Mouse (Mus musculus): ENCODE measurements around the gene Gpx4. TPM values are rescaled to one million over a fixed set of nuclear protein-coding genes. Genes with fewer than 3 reads are reported as not detected.
A peak's percentile ranks its signal among the peaks of the same experiment; 100 is the strongest.

The Gpx4 gene
- polyA plus RNA-seq, 1 experiment from 2014 or later: 523 TPM

DNA sequence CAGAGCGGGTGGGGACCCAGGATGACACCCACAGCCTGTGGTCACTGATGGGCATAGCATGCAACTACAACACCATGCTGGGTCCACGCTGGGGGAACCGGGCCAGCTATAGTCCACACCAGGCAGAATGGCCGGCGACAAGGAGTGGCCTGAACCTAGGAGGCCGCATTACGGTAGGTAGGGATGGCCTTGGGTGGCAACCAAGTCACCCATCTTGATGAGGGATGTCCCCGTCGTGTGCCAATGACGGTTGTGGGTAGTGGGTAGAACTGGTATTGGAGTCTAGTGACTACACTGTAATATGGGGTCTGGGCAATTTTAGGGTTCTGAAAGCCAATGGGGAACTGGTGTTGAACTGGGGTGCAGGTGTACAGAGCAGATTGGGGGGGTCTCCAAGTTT, 30.0 kb upstream of the Gpx4 start:
- no peaks in the 10 kb centered on the region for H3K9me3 ChIP-seq
- ATAC-seq (ENCODE audit: borderline replicate concordance, extremely low read depth, low FRiP score, low TSS enrichment): no peak
- no peak overlapping the region for H3K27ac ChIP-seq
- no peaks in the 10 kb centered on the region; the same call in 1 of the 2 replicates for H3K36me3 ChIP-seq
- peaks cover 54% of the 10 kb centered on the region for H3K4me1 ChIP-seq
- H3K4me2 ChIP-seq: no peak overlapping the region
- no peak overlapping the region for H3K9ac ChIP-seq
- 85% methylated on average over 10 of the region's 10 CpGs for WGBS
- H3K27me3 ChIP-seq: peaks cover 35% of the 10 kb centered on the region
- peak overlapping the region; percentile 3; the same call in 1 of the 2 replicates for H3K4me3 ChIP-seq

DNA sequence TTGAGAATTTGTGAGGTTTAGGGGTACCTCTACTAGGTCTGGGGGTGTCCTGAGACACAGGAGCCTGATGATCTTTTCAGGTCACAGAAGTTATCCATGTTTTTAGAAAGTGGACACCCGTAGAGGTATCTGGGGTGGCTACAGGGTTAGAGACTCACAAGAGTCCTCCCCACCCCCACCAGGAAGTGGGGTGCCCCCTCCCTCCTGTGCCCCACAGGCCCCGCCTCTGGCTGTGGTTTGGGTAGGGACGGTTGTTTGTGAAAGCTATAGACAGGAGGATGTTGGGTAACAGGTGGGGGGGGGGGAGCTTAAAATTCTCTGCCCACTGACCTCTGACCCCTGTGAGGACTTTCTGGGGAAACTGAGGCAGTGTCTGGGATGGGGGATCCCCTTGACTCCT, 29.6 kb upstream of the Gpx4 start:
- 77% methylated on average over 3 of the region's 3 CpGs for WGBS

GRCm38 (mm10) chr10:80017771-80018170, 29.2 kb upstream of the Gpx4 start:
- H3K4me3 ChIP-seq: no peak overlapping the region
- no peak overlapping the region for H3K4me2 ChIP-seq
- no peak for ATAC-seq (ENCODE audit: borderline replicate concordance, extremely low read depth, low FRiP score, low TSS enrichment)
- peaks cover 54% of the 10 kb centered on the region for H3K4me1 ChIP-seq
- no peaks in the 10 kb centered on the region for H3K9me3 ChIP-seq
- no peak overlapping the region for H3K9ac ChIP-seq
- peak overlapping the region; percentile 33; the same call in 1 of the 2 replicates for H3K27ac ChIP-seq
- WGBS: 75% methylated on average over 14 of the region's 14 CpGs
- no peaks in the 10 kb centered on the region; the same call in 1 of the 2 replicates for H3K36me3 ChIP-seq
- H3K27me3 ChIP-seq: peaks cover 30% of the 10 kb centered on the region

More for the DNA sequence above, 29.6 kb upstream of the Gpx4 start:
- Histone ChIP-seq H3K9ac (no peak overlapping the region), H3K4me3 (no peak overlapping the region), H3K9me3 (no peaks in the 10 kb centered on the region), H3K4me1 (peaks cover 54% of the 10 kb centered on the region), H3K27ac (no peak overlapping the region), H3K4me2 (no peak overlapping the region), H3K36me3 (no peaks in the 10 kb centered on the region; the same call in 1 of the 2 replicates), H3K27me3 (peaks cover 34% of the 10 kb centered on the region)
- ATAC-seq (ENCODE audit: borderline replicate concordance, extremely low read depth, low FRiP score, low TSS enrichment): no peak

DNA sequence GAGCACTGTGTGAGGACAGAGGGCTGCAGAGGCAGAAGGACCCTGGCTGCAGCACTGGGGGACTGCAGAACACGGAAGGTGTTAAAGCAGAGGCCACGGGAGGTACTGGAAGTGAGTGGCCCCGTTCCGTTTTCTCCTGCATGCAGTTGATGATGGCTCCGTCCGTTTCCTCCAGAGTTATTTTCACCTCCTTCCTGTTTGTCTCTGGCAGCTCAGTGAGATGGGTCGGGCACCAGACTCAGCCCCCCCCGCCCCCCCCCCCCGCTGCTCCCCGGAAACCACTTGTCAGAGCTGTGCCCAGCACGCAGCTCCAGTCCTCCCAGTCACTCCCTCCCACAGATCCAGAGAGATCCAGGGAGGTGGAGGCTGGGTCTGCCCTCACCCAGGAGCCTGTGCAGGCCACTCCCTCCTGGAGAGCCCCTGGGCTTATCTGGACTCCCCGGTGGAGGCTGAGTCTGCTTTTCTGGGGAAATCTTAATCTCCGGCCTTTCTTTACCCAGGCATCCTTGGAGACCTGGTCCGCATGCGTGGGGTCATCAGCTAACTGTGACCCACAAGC, 28.1 kb upstream of the Gpx4 start:
- no peaks in the 10 kb centered on the region for H3K9me3 ChIP-seq
- H3K4me3 ChIP-seq: peak overlapping the region; percentile 41
- H3K9ac ChIP-seq: peak overlapping the region; percentile 43
- peak; percentile 75 for ATAC-seq (ENCODE audit: borderline replicate concordance, extremely low read depth, low FRiP score, low TSS enrichment)
- WGBS: 5% methylated on average over 13 of the region's 15 CpGs
- H3K4me1 ChIP-seq: peaks cover 54% of the 10 kb centered on the region
- H3K36me3 ChIP-seq: no peaks in the 10 kb centered on the region; the same call in 1 of the 2 replicates
- H3K4me2 ChIP-seq: peak overlapping the region; percentile 62
- H3K27ac ChIP-seq: peak overlapping the region; percentile 87
- peaks cover 20% of the 10 kb centered on the region for H3K27me3 ChIP-seq

DNA sequence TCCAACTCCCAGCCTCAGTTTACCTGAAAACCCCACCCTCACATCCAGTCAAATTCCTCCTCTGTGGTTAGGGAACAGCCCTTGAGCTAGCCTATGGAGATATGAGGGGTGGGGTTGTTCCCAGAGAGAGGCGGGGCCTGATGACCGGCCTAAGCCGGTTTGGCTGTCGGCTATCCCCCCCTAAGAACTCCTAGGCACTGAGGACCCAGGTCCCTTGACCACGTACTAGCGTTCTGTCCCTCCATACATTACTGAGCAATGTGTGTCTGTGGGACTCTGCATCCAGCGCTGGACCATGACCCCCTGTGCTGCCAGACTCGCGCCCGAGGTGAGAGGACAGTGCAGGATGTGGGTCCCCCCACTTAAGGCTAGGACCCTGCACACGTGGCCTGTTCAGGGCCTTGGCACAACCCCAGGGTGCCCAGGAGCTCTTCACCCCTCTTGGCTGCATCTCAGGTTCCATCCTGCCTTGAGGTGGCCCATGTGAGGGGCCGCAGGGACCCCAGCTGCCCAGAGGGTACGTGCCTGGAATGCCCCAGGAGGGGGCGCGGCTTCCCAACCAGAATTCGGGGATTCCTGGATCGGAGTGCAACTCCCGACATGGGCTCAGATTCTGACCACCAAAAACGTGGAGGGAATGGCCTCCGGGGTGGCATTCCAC, 27.4 kb upstream of the Gpx4 start:
- WGBS: 12% methylated on average over 20 of the region's 20 CpGs
- H3K27me3 ChIP-seq: peaks cover 12% of the 10 kb centered on the region
- peak; percentile 74 for ATAC-seq (ENCODE audit: borderline replicate concordance, extremely low read depth, low FRiP score, low TSS enrichment)
- H3K4me1 ChIP-seq: peaks cover 48% of the 10 kb centered on the region
- H3K36me3 ChIP-seq: no peaks in the 10 kb centered on the region; the same call in 1 of the 2 replicates
- H3K9me3 ChIP-seq: no peaks in the 10 kb centered on the region
- H3K27ac ChIP-seq: peak overlapping the region; percentile 87
- H3K4me3 ChIP-seq: peak overlapping the region; percentile 41
- peak overlapping the region; percentile 43 for H3K9ac ChIP-seq
- H3K4me2 ChIP-seq: peak overlapping the region; percentile 62

GRCm38 (mm10) chr10:80020191-80020590, 26.8 kb upstream of the Gpx4 start:
- Histone ChIP-seq H3K4me2 (peak overlapping the region; percentile 62), H3K9ac (peak overlapping the region; percentile 43), H3K36me3 (no peaks in the 10 kb centered on the region; the same call in 1 of the 2 replicates), H3K4me3 (peak overlapping the region; percentile 41), H3K9me3 (no peaks in the 10 kb centered on the region), H3K27me3 (peaks cover 6% of the 10 kb centered on the region), H3K4me1 (peaks cover 45% of the 10 kb centered on the region), H3K27ac (peak overlapping the region; percentile 87)
- 26% methylated on average over 11 of the region's 11 CpGs for WGBS
- no peak for ATAC-seq (ENCODE audit: borderline replicate concordance, extremely low read depth, low FRiP score, low TSS enrichment)

DNA sequence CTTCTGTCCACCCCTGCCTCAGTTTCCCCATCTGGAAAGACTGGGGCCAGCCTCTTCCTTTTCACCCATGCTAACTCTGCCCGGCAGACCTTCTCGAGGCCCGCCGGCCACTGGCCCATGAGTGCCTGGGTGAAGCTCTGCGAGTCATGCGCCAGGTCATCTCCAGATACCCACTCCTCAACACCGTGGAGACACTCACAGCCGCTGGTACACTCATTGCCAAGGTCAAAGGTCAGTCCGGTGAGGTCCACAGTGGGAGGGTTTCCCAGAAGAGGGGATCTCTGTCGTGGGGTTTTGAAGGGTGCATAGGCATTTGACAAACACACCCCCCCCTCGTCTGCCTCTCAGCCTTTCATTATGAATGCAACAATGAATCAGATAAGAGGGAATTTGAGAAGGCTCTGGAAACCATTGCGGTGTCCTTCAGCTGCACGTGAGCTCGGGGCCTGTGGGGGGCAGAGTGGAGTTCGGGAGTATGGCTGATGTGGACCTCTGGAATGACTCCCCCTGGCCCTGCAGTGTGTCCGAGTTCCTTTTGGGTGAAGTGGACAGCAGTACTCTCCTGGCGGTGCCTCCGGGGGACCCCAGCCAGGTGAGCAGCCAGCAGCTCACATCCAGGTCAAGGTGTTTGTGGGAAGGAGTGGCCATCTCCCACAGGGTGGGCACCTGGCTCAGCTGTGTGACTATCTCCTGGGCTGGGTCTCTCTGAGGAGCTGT, 26.2 kb upstream of the Gpx4 start:
- 0 out of 2 replicates have a peak overlapping the region, but pooled peaks have one; percentile 43 for H3K9ac ChIP-seq

DNA sequence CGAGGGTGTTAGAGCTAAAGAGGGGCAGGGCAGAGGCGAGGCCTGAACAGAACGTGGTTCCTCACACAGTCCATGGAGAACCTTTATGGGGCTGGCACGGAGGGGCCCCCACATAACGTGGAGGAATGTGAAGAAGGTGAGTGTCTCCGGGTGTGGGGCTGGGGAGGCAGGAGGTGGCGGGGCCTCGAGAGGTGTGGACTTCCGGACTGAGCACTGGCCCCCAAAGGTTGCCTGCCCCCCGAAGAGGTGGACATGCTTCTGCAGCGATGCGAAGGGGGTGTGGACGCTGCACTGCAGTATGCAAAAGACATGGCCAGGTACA, 25.7 kb upstream of the Gpx4 start:
- no peak for ATAC-seq (ENCODE audit: borderline replicate concordance, extremely low read depth, low FRiP score, low TSS enrichment)

More for the DNA sequence above, 26.2 kb upstream of the Gpx4 start:
- ATAC-seq (ENCODE audit: borderline replicate concordance, extremely low read depth, low FRiP score, low TSS enrichment): no peak
- Histone ChIP-seq H3K4me2 (peak overlapping the region; percentile 62), H3K27me3 (peaks cover 4% of the 10 kb centered on the region; the same call in 1 of the 2 replicates), H3K27ac (no peak overlapping the region), H3K4me3 (0 out of 2 replicates have a peak overlapping the region, but pooled peaks have one; percentile 41), H3K4me1 (peaks cover 42% of the 10 kb centered on the region), H3K36me3 (no peaks in the 10 kb centered on the region; the same call in 1 of the 2 replicates), H3K9me3 (no peaks in the 10 kb centered on the region)
- 72% methylated on average over 18 of the region's 18 CpGs for WGBS

GRCm38 (mm10) chr10:80022164-80022563, 24.8 kb upstream of the Gpx4 start:
- Histone ChIP-seq H3K27me3 (peaks cover 4% of the 10 kb centered on the region; the same call in 1 of the 2 replicates), H3K4me3 (no peak overlapping the region), H3K9ac (no peak overlapping the region), H3K27ac (no peak overlapping the region), H3K4me2 (no peak overlapping the region), H3K4me1 (peaks cover 34% of the 10 kb centered on the region), H3K9me3 (no peaks in the 10 kb centered on the region), H3K36me3 (no peaks in the 10 kb centered on the region; the same call in 1 of the 2 replicates)
- WGBS: 84% methylated on average over 12 of the region's 12 CpGs
- no peak for ATAC-seq (ENCODE audit: borderline replicate concordance, extremely low read depth, low FRiP score, low TSS enrichment)

More for the DNA sequence above, 25.7 kb upstream of the Gpx4 start:
- WGBS: 82% methylated on average over 13 of the region's 13 CpGs
- H3K27me3 ChIP-seq: peaks cover 4% of the 10 kb centered on the region; the same call in 1 of the 2 replicates
- H3K9me3 ChIP-seq: no peaks in the 10 kb centered on the region
- H3K4me3 ChIP-seq: no peak overlapping the region
- H3K4me1 ChIP-seq: peaks cover 37% of the 10 kb centered on the region
- no peak overlapping the region for H3K9ac ChIP-seq
- H3K4me2 ChIP-seq: no peak overlapping the region
- H3K27ac ChIP-seq: no peak overlapping the region
- no peaks in the 10 kb centered on the region; the same call in 1 of the 2 replicates for H3K36me3 ChIP-seq

- Histone ChIP-seq H3K27ac (no peak overlapping the region), H3K9ac (no peak overlapping the region), H3K4me2 (no peak overlapping the region), H3K27me3 (0 out of 2 replicates have a peak, but pooled peaks cover under 1% of the 10 kb centered on the region), H3K9me3 (no peaks in the 10 kb centered on the region), H3K4me3 (no peak overlapping the region), H3K4me1 (peaks cover 31% of the 10 kb centered on the region), H3K36me3 (no peaks in the 10 kb centered on the region; the same call in 1 of the 2 replicates)
- 95% methylated on average over 8 of the region's 8 CpGs for WGBS
- no peak for ATAC-seq (ENCODE audit: borderline replicate concordance, extremely low read depth, low FRiP score, low TSS enrichment)
Measured at GRCm38 (mm10) chr10:80022806-80023205, 24.2 kb upstream of the Gpx4 start.

DNA sequence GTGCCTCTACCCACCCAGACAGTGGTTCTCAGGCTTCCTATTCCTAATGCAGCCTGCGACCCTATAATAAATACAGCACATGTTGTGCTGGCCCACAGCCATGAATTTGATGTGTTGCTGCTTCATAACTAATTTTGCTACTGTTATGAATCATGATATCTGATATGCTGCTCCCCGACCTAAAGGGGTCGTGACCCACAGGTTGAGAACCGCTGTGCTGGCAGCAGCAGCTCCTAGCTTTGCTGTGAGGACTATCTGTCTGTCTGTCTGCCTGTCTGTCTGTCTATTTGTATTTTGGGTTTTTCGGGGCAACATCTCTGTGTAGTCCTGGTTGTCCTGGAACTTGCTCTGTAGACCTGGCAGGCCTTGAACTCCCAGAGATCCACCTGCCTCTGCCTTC, 23.2 kb upstream of the Gpx4 start:
- no peak for ATAC-seq (ENCODE audit: borderline replicate concordance, extremely low read depth, low FRiP score, low TSS enrichment)
- H3K9ac ChIP-seq: no peak overlapping the region
- 69% methylated on average over 5 of the region's 5 CpGs for WGBS

More for the DNA sequence above, 23.2 kb upstream of the Gpx4 start:
- no peaks in the 10 kb centered on the region; the same call in 1 of the 2 replicates for H3K36me3 ChIP-seq
- H3K4me1 ChIP-seq: peaks cover 26% of the 10 kb centered on the region
- H3K4me3 ChIP-seq: no peak overlapping the region
- H3K4me2 ChIP-seq: no peak overlapping the region
- H3K27ac ChIP-seq: no peak overlapping the region
- H3K9me3 ChIP-seq: no peaks in the 10 kb centered on the region
- H3K27me3 ChIP-seq: no peaks in the 10 kb centered on the region

Data from lung, embryonic 15.5 days (tissue).